Mouse (Mus musculus) WW6 (cell line): Measurements from ENCODE around the gene E330034G19Rik.
A peak's percentile ranks its signal among the peaks of the same experiment; 100 is the strongest.
"Not testable (repeated sequence)": the region's sequence is repeated elsewhere in the genome, so short reads cannot be mapped to it uniquely, and the experiment has no call there.

Experiments used
- DNase-seq: peaks from one replicate; pipeline ENCODE4 v3.0.0-alpha.2; 2013; ENCODE audit warnings: low read depth, low spot score

E330034G19Rik gene

DNA sequence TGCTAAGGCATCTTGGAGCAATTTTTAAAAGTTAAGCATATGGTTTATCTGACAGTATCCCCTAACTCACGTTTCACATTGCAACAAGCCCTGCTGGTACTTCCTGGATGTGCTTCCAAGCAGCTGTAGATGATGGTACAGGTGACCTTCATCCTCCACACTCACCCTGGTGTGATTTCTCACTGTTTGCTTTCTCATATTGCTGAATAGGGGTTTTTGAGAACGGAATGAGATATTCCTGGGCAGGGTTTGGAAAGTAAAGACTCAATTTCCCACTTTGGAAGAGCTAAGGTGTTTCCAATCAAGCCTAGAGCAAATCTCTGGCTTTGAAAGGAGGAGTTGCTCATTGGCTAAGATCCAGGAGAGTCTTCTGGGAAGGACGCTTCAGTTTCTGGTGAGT is at the start of gene E330034G19Rik:
Gene E330034G19Rik (plus strand): TSS at position 301 of the 400 bp plus-strand sequence.
- no peak for DNase-seq

DNA sequence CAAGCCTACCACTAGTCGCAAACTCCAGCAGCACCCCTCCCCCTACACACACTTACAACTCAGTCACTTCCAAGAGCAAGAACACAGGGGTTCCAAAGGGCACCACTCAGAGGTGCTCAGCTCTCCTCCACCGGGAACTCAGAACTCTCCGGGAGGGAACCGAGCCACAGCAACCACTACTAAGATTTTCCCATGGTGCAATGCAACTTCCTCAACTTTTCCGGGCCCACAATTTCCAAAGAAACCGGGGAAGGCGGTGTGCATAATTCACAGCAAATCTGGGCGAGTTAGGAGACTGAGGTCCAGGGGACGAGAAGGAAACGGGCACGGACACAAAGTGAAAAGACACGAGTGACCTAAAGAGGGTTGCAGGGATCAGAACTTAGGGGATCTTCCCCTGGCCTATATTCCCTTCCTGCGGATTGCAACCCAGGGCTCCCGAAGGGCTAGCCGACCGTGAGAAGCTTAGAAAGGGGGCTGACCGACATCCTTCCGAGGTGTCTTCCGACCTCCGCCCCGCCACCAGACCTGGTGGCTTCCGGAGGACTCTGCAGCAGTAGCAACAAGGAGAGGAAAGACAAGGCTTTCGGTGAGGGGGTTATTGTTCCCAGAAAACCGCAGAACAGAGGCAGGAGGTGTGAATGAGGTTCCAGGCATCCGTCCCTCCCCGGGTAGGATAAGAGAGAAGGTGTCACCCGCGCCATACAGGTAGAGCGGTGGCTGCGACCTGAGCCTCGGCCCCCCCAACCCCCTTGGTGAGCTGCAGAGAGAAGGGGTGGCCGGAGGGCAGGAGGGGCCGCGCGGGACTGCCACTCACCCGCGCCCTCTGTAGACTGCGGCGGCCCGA is 48.5 kb upstream of the E330034G19Rik start:
- no peak for DNase-seq

DNA sequence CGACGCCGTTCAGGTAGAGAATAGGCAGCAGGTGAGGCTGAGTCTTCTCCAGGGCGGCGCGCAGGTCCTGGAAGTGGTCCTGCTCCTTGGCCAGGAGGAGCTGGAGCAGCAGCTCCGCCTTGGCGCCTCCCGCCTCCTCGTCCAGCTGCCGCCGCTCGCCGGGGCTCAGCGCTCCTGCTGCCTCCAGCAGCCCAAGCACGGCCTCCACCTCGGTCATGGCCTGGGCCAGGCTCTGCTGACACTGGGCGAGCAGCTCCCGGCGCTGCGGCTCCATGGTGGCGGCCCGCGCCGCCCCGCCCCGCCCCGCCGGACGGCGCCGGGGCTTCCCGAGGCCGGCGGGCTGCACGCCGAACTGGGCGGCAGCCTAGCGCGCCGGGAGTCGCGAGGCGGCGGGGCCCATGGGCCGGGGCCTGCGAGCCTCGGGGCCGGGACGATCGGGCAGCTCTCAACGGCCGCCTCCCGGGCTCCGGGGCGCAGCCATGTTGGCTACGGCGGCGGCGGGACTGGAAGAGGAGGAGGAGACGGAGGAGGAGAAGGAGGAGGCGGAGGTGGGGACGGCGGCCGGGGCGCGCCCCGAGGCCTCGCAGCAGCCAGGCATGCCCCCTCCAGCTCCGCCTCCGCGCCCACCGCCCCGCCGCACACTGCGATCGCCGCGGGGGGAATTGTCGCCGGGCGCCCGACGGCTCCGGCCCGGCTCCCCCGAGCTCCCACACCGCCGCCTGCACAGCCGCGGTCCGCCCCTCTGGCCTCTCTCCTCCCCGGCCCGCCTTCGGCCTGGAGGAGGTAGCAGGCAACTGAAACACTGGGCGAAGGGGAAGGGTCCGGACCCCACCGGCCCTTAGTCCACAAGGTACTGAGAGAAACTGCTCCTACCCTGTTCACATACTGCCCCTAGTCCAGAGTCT is 47.6 kb upstream of the E330034G19Rik start, which contains the start of gene Dlg5:
Gene Dlg5 (minus strand): TSS at position 744 of the 905 bp plus-strand sequence.
- DNase-seq, result no peak

DNA sequence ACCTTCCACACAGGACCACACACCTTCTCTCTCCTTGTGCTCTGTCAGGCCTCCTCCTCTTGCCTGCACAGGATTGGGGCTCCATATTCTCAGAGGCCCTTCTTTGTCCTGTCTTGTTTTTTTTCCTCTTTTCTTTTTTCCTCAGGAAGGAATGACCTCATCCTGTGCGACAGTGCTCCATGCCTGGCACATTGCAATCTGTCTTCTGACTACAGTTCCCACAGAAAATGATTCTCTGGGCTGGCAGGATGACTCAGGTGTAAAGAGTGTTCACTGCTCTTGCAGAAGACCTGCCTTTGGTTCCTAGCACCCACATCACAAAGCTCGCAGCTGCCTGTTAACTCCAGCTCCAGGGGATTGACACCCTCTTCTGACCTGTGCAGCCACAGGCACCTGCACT is 43.1 kb upstream of the E330034G19Rik start:
- DNase-seq, result no peak

DNA sequence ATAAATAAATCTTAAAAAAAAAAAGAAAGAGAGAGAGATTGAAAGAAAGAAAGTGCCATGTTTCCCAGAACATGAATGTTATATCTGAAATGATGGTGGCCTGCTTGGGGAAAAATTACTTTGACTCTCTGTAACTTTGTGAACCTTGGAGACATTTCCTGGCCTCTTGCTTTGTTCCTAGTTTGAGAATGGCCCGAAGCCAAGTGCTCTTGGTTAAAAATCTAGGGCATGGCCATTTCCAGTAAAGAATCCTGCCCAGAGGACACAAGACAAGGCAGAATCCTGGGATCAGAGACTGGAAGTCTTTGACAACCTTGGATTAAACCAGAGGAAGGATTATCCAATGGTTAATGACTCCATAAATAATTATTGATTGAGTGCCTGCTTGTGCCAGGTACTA is 41.7 kb upstream of the E330034G19Rik start:
- no peak for DNase-seq

DNA sequence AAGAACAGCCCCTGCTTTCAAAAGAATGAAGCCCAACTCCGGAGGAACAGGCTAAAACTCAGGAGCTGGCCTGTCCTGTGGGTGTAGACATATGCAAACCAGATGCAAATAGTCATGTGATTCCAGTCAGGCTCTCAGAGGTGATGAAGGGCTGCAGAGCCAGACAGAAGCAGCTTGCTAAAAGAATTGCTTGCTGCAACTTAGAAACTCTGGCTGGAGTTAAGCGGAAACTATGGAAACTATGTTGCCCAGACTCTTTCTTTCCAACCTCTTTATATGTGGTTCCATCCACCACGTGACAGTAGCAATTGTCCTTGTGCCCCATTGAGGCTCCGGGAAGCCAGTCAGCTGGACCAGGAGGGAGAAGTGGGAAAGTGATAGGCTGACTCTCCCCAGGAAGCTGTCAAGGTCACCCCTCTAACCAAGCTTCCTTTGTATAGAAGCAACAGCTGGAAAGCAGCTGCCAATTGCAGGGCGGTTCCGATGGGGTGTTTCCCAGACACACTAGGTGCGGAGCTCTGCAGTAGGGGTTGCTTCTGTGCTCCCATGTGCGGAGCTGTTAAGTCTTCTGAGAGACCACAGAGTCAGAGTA is 39.3 kb upstream of the E330034G19Rik start:
- DNase-seq, result peak; percentile 71

DNA sequence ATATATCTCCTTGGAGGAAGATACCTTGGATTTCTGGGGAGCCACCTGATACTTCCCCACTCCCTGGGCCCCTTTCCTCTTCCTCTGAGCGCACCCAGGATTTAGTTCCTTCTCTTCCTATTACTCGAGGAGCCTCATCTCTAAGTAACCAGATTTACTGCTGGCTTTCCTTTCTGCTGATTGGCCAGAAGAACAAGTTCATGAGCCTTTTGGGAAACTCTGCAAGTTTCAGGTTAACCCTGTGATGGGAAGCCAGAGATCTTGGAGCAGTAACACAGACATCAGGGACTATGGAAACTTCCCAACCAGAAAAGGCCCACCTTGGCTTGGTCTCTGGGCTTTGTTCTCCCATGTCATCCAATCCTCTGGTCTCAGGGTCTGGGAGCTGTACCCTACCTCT is 37.1 kb upstream of the E330034G19Rik start:
- no peak for DNase-seq

DNA sequence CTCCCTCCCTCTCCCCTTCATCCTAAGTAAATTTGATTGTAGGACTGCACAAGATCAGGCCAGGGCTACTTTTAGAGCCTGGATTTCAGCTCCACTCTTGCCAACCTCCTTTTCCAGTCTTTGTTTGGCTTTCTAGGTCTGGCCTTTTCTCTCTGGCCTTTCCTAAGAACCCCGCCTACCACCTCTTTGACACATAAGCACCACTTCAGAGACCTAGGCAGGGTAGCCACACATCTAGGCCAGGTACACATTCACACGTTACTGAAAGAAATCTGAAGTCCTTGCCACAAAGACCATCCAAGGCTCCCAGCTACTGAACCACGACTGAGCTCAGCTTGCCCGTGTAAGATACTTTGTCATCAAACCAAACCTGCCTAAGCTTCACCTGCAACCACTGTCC is 32.6 kb upstream of the E330034G19Rik start:
- DNase-seq, result no peak

DNA sequence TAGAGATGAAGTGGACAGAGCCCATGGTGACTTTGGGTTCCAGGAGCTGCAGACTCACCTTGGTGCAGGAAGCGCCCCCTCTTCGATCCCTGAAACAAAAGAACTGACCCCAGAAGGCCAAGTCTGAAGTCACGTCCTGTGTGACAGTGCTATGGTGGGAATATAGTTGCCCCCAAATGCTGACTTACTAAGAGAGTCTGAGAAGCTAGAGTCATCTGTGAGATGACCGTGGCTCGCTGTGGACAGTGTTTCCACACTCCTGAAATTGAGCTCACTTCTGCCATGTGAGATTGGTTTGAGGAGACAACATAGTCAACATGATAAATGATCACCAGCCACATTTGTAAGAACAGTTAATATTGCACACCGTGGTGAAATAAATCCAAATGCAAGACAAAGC is 30.6 kb upstream of the E330034G19Rik start:
- DNase-seq, result no peak

DNA sequence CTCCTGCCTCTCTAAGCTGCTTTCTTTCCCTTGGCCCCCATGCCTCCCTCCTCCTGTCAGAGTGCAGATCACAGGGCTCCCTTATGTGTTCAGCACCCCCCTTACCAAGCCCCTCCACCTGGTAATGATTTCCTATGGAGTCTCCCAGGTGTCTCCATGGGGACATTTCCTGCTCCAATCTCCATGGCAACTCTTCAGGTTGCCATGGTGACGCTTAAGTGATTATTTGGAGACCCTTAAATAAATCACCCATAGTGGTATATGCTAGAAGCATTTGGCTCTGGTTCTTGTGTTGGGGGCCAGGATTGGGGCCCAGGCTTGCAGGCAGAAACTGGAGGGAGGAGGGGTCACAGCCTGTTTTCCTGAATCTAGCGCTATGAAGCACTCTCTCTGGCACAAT is 30.1 kb upstream of the E330034G19Rik start:
- DNase-seq, result no peak

DNA sequence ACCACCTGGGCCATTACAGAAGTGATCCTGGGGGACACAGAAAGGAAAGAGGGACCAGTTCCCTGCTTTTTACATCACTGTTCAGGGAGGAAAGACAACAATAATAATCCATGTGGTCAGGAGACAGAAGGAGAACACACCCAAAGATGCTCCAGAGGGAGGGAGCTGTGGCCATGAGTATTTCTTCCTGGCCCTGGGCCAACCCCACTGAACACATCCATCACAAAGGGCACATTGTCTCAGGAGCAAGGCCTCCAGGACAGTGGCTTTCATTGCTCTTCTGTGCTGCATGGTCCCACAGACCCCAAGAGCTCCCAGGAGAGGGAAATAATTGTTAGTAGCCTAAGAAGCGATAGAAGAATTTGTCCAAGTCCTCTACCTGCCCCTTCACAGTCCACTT is 23.4 kb upstream of the E330034G19Rik start:
- DNase-seq, result no peak

DNA sequence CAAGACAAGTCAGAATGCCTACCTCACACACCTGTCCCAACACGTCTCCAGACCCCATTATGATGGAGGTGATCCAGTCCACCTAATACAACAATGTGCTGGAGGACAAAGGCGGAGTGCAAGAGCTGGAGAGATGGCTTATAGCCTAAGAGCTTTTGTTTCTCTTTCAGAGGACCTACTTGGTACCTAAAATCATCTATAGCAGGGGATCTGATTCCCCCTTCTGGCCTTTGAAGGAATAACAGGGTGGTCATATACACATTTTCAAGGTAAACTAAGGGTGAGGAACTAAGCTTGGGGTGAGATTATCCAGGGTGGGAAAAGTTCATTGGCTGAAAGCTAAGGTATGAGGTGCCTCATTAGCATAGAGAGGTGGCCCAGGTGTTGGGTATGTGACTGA is 19.4 kb upstream of the E330034G19Rik start:
- DNase-seq, result no peak

DNA sequence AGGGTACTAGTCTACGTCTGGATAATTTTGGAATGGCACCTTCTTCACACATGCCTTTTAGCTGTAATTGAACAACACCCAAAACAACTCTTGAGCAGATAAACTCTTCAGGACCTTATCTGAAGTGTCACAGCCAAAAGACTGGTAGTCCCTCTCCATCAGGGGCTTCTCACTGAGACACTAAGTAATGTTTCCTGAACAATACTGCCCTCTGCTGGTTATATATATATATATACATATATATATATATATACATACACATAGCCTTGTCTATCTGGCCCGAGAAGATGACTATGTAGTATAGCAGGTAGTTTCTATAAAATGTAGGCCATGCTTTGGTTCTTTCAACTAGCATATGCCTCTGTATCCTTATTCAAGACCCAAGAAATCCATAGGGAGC is 17.5 kb upstream of the E330034G19Rik start:
- no peak for DNase-seq

DNA sequence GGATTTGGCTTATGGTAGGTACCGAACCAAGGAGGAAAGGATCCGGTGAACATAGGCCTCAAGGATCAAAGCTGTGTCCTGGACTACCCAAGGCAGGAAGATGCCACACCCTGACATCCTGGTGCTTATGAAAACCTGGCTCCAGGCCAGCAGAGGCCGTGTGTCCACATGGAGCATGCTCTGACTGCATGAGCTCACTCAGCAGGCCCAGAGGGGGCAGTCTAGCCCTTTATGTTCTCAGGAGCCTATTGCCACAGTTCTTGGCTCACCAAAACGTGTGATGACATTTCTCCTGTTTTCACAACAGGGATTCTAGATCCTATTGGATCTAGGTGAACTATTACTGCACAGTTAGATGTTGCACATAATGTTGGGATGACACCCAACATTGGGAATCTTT is 11.7 kb upstream of the E330034G19Rik start:
- DNase-seq, result no peak

DNA sequence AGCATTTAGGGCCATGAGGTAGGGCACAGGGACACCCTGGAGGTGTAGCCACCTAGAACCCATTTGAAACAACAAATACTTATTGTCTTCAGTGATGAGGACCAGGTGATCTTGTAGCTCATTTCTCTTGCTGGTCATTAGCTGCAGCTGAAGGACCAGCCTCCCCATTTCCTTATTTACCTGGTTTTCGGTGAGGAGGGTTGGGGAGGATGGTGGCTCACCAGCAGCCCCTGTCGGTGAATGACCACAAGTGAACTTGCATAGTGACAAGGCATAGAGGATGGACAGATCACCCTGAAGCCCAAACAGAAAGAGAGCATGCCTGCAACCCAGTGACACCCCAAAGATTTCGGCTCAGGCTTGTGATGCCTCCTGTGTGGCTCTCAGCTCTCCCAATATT is 10.7 kb upstream of the E330034G19Rik start:
- no peak for DNase-seq

DNA sequence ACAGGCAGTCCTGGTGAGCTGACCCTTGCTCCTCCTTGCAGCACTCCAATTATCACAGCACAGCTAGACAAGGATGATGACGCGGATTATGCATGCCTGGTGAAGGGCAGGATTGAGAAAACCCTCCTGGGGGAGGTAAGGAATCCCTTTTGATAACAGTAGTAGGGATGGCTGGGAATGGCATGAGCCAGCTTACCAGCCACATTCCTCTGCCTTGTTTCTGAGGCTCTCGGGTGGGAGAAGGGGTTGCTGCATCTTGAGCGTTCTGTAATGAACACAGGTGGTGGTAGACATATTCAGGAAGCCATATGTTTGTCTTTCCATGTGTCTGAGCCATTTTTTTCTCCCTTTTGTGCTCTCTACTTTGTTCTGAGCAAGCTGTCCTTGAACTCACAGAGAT is 6.9 kb upstream of the E330034G19Rik start:
- no peak for DNase-seq

DNA sequence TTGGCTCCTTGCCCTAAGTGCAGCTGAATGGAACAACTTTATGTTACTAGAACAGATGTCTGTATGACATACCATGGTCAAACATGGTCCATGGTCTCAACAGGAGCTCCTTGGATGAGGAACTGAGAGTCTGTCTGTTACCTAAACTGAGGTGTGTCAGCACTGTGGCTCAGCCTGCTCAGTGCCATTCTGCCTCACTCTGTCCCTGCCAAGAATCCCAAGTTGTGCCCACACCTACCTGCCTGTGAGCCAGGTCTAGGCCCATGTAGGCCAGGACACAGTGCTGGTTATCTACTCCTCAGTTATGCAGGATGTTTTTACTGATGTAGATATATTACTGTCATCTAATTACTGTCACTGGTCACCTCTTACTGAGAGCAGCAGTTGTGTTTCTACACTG is 2.3 kb upstream of the E330034G19Rik start:
- DNase-seq, result no peak

DNA sequence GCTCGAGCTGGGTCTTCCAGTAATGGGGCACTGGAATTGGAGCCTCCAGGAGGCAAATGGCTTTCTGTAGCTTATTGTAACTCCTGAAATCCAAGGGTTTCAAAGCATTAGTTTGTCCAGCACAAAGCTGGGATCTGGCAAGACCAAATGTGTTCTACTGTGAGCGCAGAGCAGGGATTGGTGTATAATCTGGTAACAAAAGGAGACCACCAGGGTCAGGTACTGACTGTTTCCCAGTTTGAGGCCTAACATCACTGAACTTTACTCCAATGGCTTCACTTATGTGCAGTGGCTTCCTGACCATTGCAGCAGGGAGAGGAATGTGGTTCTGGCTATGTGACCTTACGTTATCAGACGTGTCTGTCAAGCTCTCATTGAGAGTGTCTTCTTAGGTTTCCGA is 617 bp downstream of the E330034G19Rik start:
- DNase-seq, result no peak

DNA sequence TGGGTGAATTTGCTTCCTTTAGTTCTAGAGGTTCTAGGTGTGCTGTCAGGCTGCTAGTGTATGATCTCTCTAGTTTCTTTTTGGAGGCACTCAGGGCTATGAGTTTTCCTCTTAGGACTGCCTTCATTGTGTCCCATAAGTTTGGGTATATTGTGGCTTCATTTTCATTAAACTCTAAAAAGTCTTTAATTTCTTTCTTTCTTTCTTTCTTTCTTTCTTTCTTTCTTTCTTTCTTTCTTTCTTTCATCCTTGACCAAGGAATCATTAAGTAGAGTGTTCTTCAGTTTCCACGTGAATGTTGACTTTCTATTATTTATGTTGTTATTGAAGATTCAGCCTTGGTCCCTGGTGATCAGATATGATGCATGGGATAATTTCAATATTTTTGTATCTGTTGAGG is 9.1 kb downstream of the E330034G19Rik start:
- DNase-seq, result not testable (repeated sequence)

DNA sequence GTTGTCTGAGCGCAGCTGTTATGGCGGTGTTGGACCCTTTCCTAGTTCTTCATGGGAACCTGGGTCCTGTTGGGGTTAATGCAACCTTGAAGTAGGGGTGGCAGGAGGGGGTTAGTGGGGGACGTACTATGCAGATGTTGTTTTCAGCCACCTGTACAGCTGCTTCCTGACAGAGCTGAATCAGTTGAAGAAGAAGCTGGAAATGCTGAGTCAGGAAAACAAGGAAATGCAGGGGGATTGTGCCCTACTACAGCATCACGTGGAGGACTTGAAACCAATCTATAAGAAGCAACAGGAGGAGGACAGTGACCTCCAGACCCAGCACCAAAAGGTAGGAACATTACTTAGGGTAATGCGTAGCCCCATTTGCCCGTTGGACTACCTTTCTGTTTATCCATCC is 13.7 kb downstream of the E330034G19Rik start:
- DNase-seq, result no peak

DNA sequence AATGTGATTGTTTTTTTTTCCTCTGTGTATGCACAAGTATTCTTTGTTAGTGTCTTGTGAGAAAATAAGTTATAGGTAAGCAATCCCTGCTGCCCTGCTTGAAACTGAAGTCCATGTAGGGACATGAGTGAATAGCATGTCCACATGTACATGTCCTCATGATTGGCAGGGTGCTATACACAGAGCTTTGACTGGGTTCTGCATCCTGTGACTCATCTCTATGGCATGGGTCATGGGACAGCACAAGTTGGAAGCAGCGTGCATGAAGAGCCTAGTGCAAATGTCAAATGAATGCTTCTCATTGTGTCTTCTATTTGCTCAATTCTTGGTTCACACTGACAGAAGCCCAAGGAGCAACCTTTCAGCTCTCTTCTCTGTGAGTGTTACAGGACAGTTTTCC is 14.1 kb downstream of the E330034G19Rik start:
- no peak for DNase-seq

DNA sequence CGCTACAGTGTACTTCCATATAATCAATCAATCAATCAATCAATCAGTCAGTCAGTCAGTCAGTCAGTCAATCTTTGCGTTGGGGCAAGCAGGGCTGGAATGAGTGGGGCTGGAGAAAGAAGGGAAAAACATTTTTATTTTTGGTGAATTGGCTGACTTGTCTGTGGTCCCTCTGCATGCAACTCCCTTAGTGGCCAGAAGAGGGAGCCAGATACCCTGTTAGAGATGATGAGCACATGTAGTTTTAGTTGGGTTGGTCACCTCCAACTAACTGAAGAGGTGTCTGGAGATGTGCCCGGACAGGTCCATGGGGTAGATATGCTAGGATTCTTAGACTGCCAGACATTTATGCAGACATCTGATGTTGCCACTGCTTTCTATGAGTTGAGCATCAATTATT is 18.1 kb downstream of the E330034G19Rik start:
- DNase-seq, result peak; percentile 34
